Mouse (Mus musculus) CD8-positive naive resting alpha-beta T cell, adult 57 days (primary cell): ENCODE results near the gene Adipoq. TPM values are rescaled to one million over a fixed set of nuclear protein-coding genes. Genes with fewer than 3 reads are reported as not detected.

Source experiments
- total RNA-seq: library from RNA; stranded (reverse); gene quantifications from one replicate; pipeline ENCODE4 v1.2.4, GENCODE M21; 2023

The Adipoq gene
- not detected for total RNA-seq

GRCm38 (mm10) chr16:23146280-23146679, at the start of gene Adipoq:
Gene Adipoq (plus strand): TSS chr16:23146536.

DNA sequence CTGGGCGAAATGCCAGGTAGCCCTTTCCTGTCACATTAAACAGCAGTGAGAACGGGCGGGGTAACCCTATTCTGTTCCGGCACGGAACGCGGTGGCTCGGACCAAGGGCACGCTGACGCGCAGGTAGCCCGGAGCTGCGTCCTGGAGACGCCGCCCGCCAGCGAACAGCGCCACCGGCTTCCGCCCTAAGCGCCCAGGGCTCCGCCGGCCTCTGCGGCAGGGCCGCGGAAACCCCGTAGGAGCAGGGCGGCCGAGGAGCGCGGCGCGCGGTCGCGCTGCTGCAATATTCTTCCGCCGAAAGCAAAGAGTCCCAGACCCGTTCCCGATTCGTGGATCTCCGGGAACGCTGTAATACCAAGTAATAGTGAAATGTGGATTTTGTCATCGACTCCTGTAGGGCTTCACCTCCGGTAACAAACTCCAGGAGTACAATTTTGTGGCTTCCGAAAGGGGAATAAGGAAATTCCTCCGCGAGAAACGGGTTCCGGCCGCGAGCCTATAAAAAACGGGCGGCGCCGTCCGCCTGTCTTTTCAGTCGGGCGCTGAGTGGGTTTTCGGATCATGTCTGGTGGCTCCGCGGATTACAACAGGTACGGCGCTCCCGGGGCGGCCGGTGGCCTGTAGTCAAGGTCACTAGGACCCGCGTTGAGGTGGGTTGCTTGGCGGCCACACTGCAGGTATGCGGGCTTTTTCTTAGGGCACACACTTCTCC, 38.9 kb upstream of the Adipoq start, which contains the start of gene Eif4a2:
Eif4a2 (plus strand) TSS at position 214 of the 712 bp plus-strand sequence.

DNA sequence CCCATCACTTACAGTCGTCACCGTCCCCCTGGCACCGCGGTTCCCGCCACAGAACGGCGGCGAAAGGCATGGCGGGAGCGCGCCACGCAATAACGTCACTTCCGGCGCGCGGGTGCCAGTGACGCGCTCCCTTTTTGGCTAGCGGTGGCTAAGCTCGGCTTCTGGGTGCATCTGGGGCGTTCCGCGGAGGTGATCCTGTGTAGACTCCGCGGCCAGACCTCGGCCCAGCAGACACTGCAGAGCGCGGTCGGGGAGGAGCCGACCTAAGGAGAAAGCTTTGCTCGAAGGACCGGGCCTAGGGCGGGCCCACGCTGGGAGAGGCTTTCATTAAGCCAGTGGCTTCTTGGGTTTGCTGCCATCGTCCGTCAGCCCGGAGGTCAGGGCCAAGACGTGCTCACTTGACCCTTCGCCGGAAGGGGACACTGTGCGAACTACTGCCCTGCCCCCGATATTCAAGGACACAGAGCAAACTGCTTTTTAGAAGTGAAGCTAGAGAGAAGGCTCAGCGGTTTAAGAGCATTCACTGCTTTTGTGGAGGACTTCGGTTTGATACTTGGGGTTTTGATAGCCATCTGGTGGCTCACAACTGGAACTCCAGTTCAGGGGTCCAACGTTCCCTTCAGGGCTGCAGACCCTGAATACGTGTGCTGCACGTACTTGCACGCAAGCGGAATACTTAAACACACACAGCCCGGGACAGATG, 18.5 kb upstream of the Adipoq start, which contains the start of gene Rfc4:
Rfc4 (minus strand) TSS at position 65 of the 703 bp plus-strand sequence.

Other genes with a start within 250 kb of the Adipoq start
- not detected for gene Fetub, start 228.2 kb upstream of the Adipoq start, total RNA-seq
- gene Hrg, start 195.5 kb upstream of the Adipoq start, total RNA-seq: not detected
- gene Kng2, start 117.1 kb upstream of the Adipoq start, total RNA-seq: not detected
- gene Kng1, start 88.7 kb upstream of the Adipoq start, total RNA-seq: not detected
- 1,147 TPM for gene Eif4a2, start 39.1 kb upstream of the Adipoq start, total RNA-seq
- gene Rfc4, start 18.8 kb upstream of the Adipoq start, total RNA-seq: 10.1 TPM
- gene St6gal1, start 78.2 kb downstream of the Adipoq start, total RNA-seq: 81.4 TPM